In the genomic region with DNA sequence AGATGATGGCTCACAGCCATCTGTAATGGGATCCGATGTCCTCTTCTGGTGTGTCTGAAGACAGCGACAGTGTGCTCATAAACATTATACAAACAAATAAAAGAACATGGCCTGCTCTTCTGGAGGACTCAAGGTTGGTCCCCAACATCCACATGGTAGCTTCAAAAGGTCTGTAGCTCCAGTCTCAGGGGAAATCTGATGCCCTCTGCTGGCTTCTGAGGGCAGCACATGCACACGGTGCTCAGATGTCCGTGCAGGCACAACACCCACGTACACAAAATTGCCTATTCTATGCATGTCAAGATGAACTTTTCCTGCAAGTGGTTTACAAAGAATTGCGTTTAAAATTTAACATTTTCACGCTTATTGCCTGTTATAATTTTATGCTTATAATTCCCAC, we compare ENCODE assay signal across 10 mouse cellular contexts. TPM values are rescaled to one million over a fixed set of nuclear protein-coding genes. Genes with fewer than 3 reads are reported as not detected.
A peak's percentile ranks its signal among the peaks of the same experiment; 100 is the strongest.
DNase-seq lines count a peak whose midpoint lies in the region; TF ChIP-seq lines count a peak whose summit lies in the region.
"Had no signal": no experiment of that assay in that cellular context is flagged by ENCODE, and none has a peak within 500 bp of the region (broad histone marks: within the 10 kb centered on the region; RNA-seq: fewer than 3 reads in every experiment).

No protein-coding gene starts in this region.

- peak; percentile 71; the same call in 1 of the 2 replicates for TF ChIP-seq CTCF in thymus, adult 2 months (IDR thresholded peaks at IDR 0.05; ENCODE audit: borderline replicate concordance, control insufficient read depth, extremely low read depth, insufficient read depth, low read length, poor library complexity)
- peak; percentile 18; the same call in 1 of the 2 replicates for TF ChIP-seq CTCF in olfactory bulb, adult 2 months (IDR thresholded peaks at IDR 0.05; ENCODE audit: insufficient read depth, low read depth, low read length)

- no peaks in the 10 kb centered on the region for H3K36me3 ChIP-seq in thymus, adult 2 months (ENCODE audit: control insufficient read depth, insufficient read depth, low read length)

- peak; percentile 12 for DNase-seq in adrenal gland, postnatal 25 days
- no peak for DNase-seq in adrenal gland, adult 18-20 months (ENCODE audit: low spot score in 2 of 2)
- peak; percentile 18 for DNase-seq in thymus, adult 2 months
- no peak for DNase-seq in thymus, adult 18-20 months
- DNase-seq in kidney, postnatal 14 days, result peak; percentile 33
- DNase-seq in urinary bladder, postnatal 4 days (ENCODE audit: low spot score in 2 of 2), result no peak
- no peak for DNase-seq in neural tube, embryonic 10.5 days (ENCODE audit: extremely low spot score, low spot score)

- 43% methylated on average over 7 of the region's 7 CpGs for WGBS in thymus, adult 2 months
- 45% methylated on average over 7 of the region's 7 CpGs for WGBS in olfactory bulb, adult 2 months

- H3K4me1 ChIP-seq in thymus, adult 2 months (replicated peaks; ENCODE audit: control insufficient read depth, insufficient read depth, low read length), result no peaks in the 10 kb centered on the region; the same call in 1 of the 2 replicates
- H3K4me1 ChIP-seq in olfactory bulb, adult 2 months (ENCODE audit: control insufficient read depth, insufficient read depth, low read length), result no peaks in the 10 kb centered on the region

- no peak for TF ChIP-seq POLR2A in thymus, adult 2 months (IDR thresholded peaks at IDR 0.05; ENCODE audit: control insufficient read depth, extremely low read depth, insufficient read depth, low read length, poor library complexity)
- no peak for TF ChIP-seq POLR2A in olfactory bulb, adult 2 months (IDR thresholded peaks at IDR 0.05; ENCODE audit: insufficient read depth, low read depth, low read length)

- no peaks in the 10 kb centered on the region for H3K27me3 ChIP-seq in thymus, adult 2 months (ENCODE audit: control insufficient read depth, insufficient read depth, low read length)

- no peak overlapping the region for H3K4me3 ChIP-seq in thymus, adult 2 months (ENCODE audit: control insufficient read depth, insufficient read depth, low read length)
- no peak overlapping the region for H3K4me3 ChIP-seq in olfactory bulb, adult 2 months (ENCODE audit: insufficient read depth, low read depth, low read length)

- H3K27ac ChIP-seq in thymus, adult 2 months (ENCODE audit: control insufficient read depth, insufficient read depth, low read length), result no peak overlapping the region
- no peak overlapping the region for H3K27ac ChIP-seq in olfactory bulb, adult 2 months (ENCODE audit: insufficient read depth, low read depth, low read length)

RNA-seq across cellular contexts. Expression of a gene that starts 1.5 kb away (rescaled TPM):
- total RNA-seq in adrenal gland, postnatal 25 days (2021), result not detected in 2 replicates
- total RNA-seq in adrenal gland, adult 18-20 months (2021), result not detected
- not detected in 2 replicates for polyA plus RNA-seq in thymus, adult 2 months (2012; rRNA removed)
- not detected in 2 replicates for polyA plus RNA-seq in olfactory bulb, adult 2 months (2012; ENCODE audit: insufficient read depth, insufficient read length, low replicate concordance, missing spikeins)
- total RNA-seq: ES-E14 had no signal
- polyA plus RNA-seq: intestine, embryonic 14.5 days had no signal

RNA-seq across cellular contexts. Expression of a gene that starts 39.9 kb away (rescaled TPM):
- total RNA-seq in adrenal gland, postnatal 25 days (2021), result 170 and 172 TPM in 2 replicates
- total RNA-seq in adrenal gland, adult 18-20 months (2021), result 100 to 1,000 TPM; 174 to 191 TPM
- polyA plus RNA-seq in thymus, adult 2 months (2012; rRNA removed), result 263 and 279 TPM in 2 replicates
- polyA plus RNA-seq in olfactory bulb, adult 2 months (2012; ENCODE audit: insufficient read depth, insufficient read length, low replicate concordance, missing spikeins), result not detected in 2 replicates

RNA-seq across cellular contexts. Expression of a gene that starts 42.2 kb away (rescaled TPM):
- total RNA-seq in adrenal gland, postnatal 25 days (2021), result not detected in 2 replicates
- total RNA-seq in adrenal gland, adult 18-20 months (2021), result under 1 TPM in 1 of 2 experiments, not detected in 1; 0.13 TPM
- 0.74 and 2.2 TPM in 2 replicates for polyA plus RNA-seq in thymus, adult 2 months (2012; rRNA removed)
- polyA plus RNA-seq in olfactory bulb, adult 2 months (2012; ENCODE audit: insufficient read depth, insufficient read length, low replicate concordance, missing spikeins), result not detected in 2 replicates

Comparison
In these comparisons a context has a peak if more than half of its experiments do, and no peak if none do; other contexts are left out.
1. DNase-seq: peak in adrenal gland, postnatal 25 days (single experiment), thymus, adult 2 months (single experiment) and kidney, postnatal 14 days (single experiment); none in adrenal gland, adult 18-20 months (0 of 2), thymus, adult 18-20 months (0 of 2), urinary bladder, postnatal 4 days (0 of 2) and neural tube, embryonic 10.5 days (single experiment).